8 mouse cellular contexts compared by ENCODE assay signal in the genomic region with DNA sequence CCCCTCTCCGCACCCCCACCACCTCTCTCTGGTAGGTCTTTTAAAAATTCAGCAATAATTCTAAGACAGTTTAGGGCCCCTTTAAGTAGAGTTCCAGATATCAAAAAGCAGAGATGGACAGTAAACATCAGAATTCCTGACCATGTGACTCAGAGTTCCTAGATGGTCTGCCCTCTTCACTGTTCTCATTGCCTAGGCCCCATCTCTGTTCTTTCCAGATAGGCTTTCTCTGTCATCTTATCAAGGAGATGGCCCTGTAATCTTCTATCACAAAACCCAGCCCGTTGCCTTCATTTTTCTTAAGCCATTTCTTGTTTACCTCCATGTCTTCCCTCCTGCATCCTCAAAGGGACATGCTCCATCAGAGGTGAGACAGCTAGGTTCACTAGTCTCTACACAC. TPM values are rescaled to one million over a fixed set of nuclear protein-coding genes. Genes with fewer than 3 reads are reported as not detected.
DNase-seq lines count a peak whose midpoint lies in the region; ATAC-seq lines count a peak whose summit lies in the region.

No protein-coding gene starts in this region.

- no peaks in the 10 kb centered on the region for H3K9me3 ChIP-seq in limb, embryonic 12.5 days
- H3K9me3 ChIP-seq in limb, embryonic 10.5 days (replicated peaks), result no peaks in the 10 kb centered on the region
- no peaks in the 10 kb centered on the region for H3K9me3 ChIP-seq in forebrain, embryonic 12.5 days
- no peaks in the 10 kb centered on the region for H3K9me3 ChIP-seq in limb, embryonic 15.5 days
- H3K9me3 ChIP-seq in neural tube, embryonic 14.5 days (ENCODE audit: control insufficient read depth, low read length), result no peaks in the 10 kb centered on the region

- H3K4me3 ChIP-seq in limb, embryonic 12.5 days (replicated peaks), result no peak overlapping the region
- H3K4me3 ChIP-seq in limb, embryonic 10.5 days, result no peak overlapping the region
- H3K4me3 ChIP-seq in forebrain, embryonic 12.5 days (replicated peaks), result peak overlapping the region; percentile 7; the same call in 1 of the 2 replicates
- H3K4me3 ChIP-seq in limb, embryonic 15.5 days, result 0 out of 2 replicates have a peak overlapping the region, but pooled peaks have one; percentile 1
- peak overlapping the region; percentile 79; the same call in 1 of the 2 replicates for H3K4me3 ChIP-seq in neural tube, embryonic 14.5 days (ENCODE audit: low read depth, low read length)

- no peak for ATAC-seq in limb, embryonic 12.5 days (ENCODE audit: insufficient number of reproducible peaks, insufficient read depth, low FRiP score, low TSS enrichment, low read depth)
- ATAC-seq in forebrain, embryonic 12.5 days (ENCODE audit: low FRiP score), result no peak
- no peak for ATAC-seq in limb, embryonic 15.5 days (ENCODE audit: insufficient number of reproducible peaks, low FRiP score, low TSS enrichment, low read depth)
- ATAC-seq in neural tube, embryonic 14.5 days (ENCODE audit: low read depth), result no peak

- peaks cover 11% of the 10 kb centered on the region for H3K4me1 ChIP-seq in limb, embryonic 12.5 days (replicated peaks)
- peaks cover 12% of the 10 kb centered on the region for H3K4me1 ChIP-seq in limb, embryonic 10.5 days
- H3K4me1 ChIP-seq in forebrain, embryonic 12.5 days, result peaks cover 19% of the 10 kb centered on the region
- peaks cover 12% of the 10 kb centered on the region; the same call in 1 of the 2 replicates for H3K4me1 ChIP-seq in limb, embryonic 15.5 days
- peaks cover 15% of the 10 kb centered on the region for H3K4me1 ChIP-seq in neural tube, embryonic 14.5 days (ENCODE audit: control insufficient read depth, insufficient read depth, low read length)

- no peak for DNase-seq in limb, embryonic 10.5 days (ENCODE audit: low spot score)
- no peak for DNase-seq in urinary bladder, postnatal 25 days (ENCODE audit: low spot score)
- DNase-seq in retina, embryonic 14.5 days (ENCODE audit: low spot score), result no peak
- no peak for DNase-seq in urinary bladder, adult 18-20 months (ENCODE audit: low spot score in 2 of 2)

- no peak overlapping the region for H3K27ac ChIP-seq in limb, embryonic 12.5 days
- no peak overlapping the region for H3K27ac ChIP-seq in limb, embryonic 10.5 days
- H3K27ac ChIP-seq in forebrain, embryonic 12.5 days, result no peak overlapping the region
- no peak overlapping the region for H3K27ac ChIP-seq in limb, embryonic 15.5 days
- no peak overlapping the region for H3K27ac ChIP-seq in neural tube, embryonic 14.5 days (ENCODE audit: low read depth, low read length)

- WGBS in limb, embryonic 12.5 days, result 89% methylated on average over 2 of the region's 2 CpGs
- 86% methylated on average over 2 of the region's 2 CpGs for WGBS in limb, embryonic 10.5 days
- WGBS in forebrain, embryonic 12.5 days, result 89% methylated on average over 2 of the region's 2 CpGs
- 86% methylated on average over 2 of the region's 2 CpGs for WGBS in limb, embryonic 15.5 days
- WGBS in neural tube, embryonic 14.5 days, result 96% methylated on average over 2 of the region's 2 CpGs

- peak overlapping the region; percentile 75 for H3K4me2 ChIP-seq in limb, embryonic 12.5 days
- peak overlapping the region; percentile 73 for H3K4me2 ChIP-seq in forebrain, embryonic 12.5 days
- H3K4me2 ChIP-seq in limb, embryonic 15.5 days, result peak overlapping the region; percentile 47
- peak overlapping the region; percentile 78 for H3K4me2 ChIP-seq in neural tube, embryonic 14.5 days (ENCODE audit: low read depth, low read length)

- H3K36me3 ChIP-seq in limb, embryonic 12.5 days, result peaks cover under 1% of the 10 kb centered on the region; the same call in 1 of the 2 replicates
- H3K36me3 ChIP-seq in limb, embryonic 10.5 days, result peaks cover 1% of the 10 kb centered on the region
- H3K36me3 ChIP-seq in forebrain, embryonic 12.5 days (replicated peaks), result no peaks in the 10 kb centered on the region
- no peaks in the 10 kb centered on the region for H3K36me3 ChIP-seq in limb, embryonic 15.5 days
- H3K36me3 ChIP-seq in neural tube, embryonic 14.5 days (ENCODE audit: control insufficient read depth, insufficient read depth, low read length), result no peaks in the 10 kb centered on the region

- no peaks in the 10 kb centered on the region for H3K27me3 ChIP-seq in limb, embryonic 12.5 days
- H3K27me3 ChIP-seq in limb, embryonic 10.5 days (ENCODE audit: low read depth, poor library complexity, severe bottlenecking), result no peaks in the 10 kb centered on the region
- H3K27me3 ChIP-seq in forebrain, embryonic 12.5 days, result no peaks in the 10 kb centered on the region
- no peaks in the 10 kb centered on the region for H3K27me3 ChIP-seq in limb, embryonic 15.5 days
- H3K27me3 ChIP-seq in neural tube, embryonic 14.5 days (ENCODE audit: control insufficient read depth, insufficient read depth, low read length), result no peaks in the 10 kb centered on the region

- no peak overlapping the region for H3K9ac ChIP-seq in limb, embryonic 12.5 days (replicated peaks)
- no peak overlapping the region for H3K9ac ChIP-seq in forebrain, embryonic 12.5 days
- H3K9ac ChIP-seq in limb, embryonic 15.5 days, result no peak overlapping the region
- H3K9ac ChIP-seq in neural tube, embryonic 14.5 days (replicated peaks; ENCODE audit: low read depth, low read length), result no peak overlapping the region

RNA-seq across cellular contexts. Expression of a gene that starts 1.9 kb away (rescaled TPM):
- polyA plus RNA-seq in limb, embryonic 12.5 days (2016; fragmentation: Nextera tagmentation; extraction: Ambion mirVana), result 68.8 and 75.3 TPM in 2 replicates
- 64.6 and 69.4 TPM in 2 replicates for polyA plus RNA-seq in limb, embryonic 10.5 days (2016; fragmentation: Nextera tagmentation; extraction: Ambion mirVana)
- 66.0 and 67.0 TPM in 2 replicates for polyA plus RNA-seq in forebrain, embryonic 12.5 days (2016; fragmentation: Nextera tagmentation; extraction: Ambion mirVana)
- polyA plus RNA-seq in limb, embryonic 15.5 days (2015; fragmentation: Nextera tagmentation; extraction: Ambion mirVana), result 58.8 and 63.6 TPM in 2 replicates
- polyA plus RNA-seq in neural tube, embryonic 14.5 days (2014; fragmentation: Nextera tagmentation; extraction: Ambion mirVana), result 128 and 135 TPM in 2 replicates

RNA-seq across cellular contexts. Expression of a gene that starts 20.8 kb away (rescaled TPM):
- 13.8 and 14.4 TPM in 2 replicates for polyA plus RNA-seq in limb, embryonic 12.5 days (2016; fragmentation: Nextera tagmentation; extraction: Ambion mirVana)
- 9.1 and 10.6 TPM in 2 replicates for polyA plus RNA-seq in limb, embryonic 10.5 days (2016; fragmentation: Nextera tagmentation; extraction: Ambion mirVana)
- polyA plus RNA-seq in forebrain, embryonic 12.5 days (2016; fragmentation: Nextera tagmentation; extraction: Ambion mirVana), result 15.8 and 17.2 TPM in 2 replicates
- 14.7 and 15.7 TPM in 2 replicates for polyA plus RNA-seq in limb, embryonic 15.5 days (2015; fragmentation: Nextera tagmentation; extraction: Ambion mirVana)
- 17.7 and 18.9 TPM in 2 replicates for polyA plus RNA-seq in neural tube, embryonic 14.5 days (2014; fragmentation: Nextera tagmentation; extraction: Ambion mirVana)

Comparison
In these comparisons a context has a peak if more than half of its experiments do, and no peak if none do; other contexts are left out.
1. H3K4me3 ChIP-seq: peak in forebrain, embryonic 12.5 days (single experiment), limb, embryonic 15.5 days (single experiment) and neural tube, embryonic 14.5 days (single experiment); none in limb, embryonic 12.5 days (single experiment) and limb, embryonic 10.5 days (single experiment).
2. Peak in every context shown above with its lines, with median percentiles within 50 percentile points of each other: H3K4me2 ChIP-seq.